Mouse (Mus musculus): ENCODE measurements around the gene Yeats2. TPM values are rescaled to one million over a fixed set of nuclear protein-coding genes. Genes with fewer than 3 reads are reported as not detected.
"Not testable (repeated sequence)": the region's sequence is repeated elsewhere in the genome, so short reads cannot be mapped to it uniquely, and the experiment has no call there.

Gene Yeats2
- polyA plus RNA-seq, 1 experiment = not detected

DNA sequence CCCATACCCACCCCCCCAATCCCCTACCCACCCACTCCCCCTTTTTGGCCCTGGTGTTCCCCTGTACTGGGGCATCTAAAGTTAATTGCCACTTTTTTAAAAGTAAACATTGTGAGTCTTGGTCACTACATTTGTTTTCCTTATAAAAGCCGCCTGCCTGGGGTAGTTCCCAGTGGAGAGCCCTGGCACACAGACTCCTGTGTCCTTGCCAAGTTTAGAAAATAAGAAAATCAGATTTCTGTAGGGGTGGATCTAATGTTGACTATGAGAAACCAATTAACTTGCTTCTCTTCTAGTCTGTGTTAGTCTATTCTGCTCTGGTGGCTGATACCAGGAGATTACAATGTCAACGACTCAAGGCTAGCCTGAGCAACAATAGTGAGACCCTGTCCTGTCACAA, 28.2 kb upstream of the Yeats2 start:
- H3K4me3 ChIP-seq (ENCODE audit: insufficient read depth, low read depth, low read length) = no peak overlapping the region
- no peaks in the 10 kb centered on the region for H3K4me1 ChIP-seq (ENCODE audit: control insufficient read depth, insufficient read depth, low read length)
- H3K27ac ChIP-seq (ENCODE audit: insufficient read depth, low read depth, low read length) = no peak overlapping the region
- 30% methylated on average over 2 of the region's 2 CpGs for WGBS
- TF ChIP-seq CTCF (IDR thresholded peaks at IDR 0.05; ENCODE audit: insufficient read depth, low read depth, low read length) = no peak
- no peak for TF ChIP-seq POLR2A (IDR thresholded peaks at IDR 0.05; ENCODE audit: insufficient read depth, low read depth, low read length)

DNA sequence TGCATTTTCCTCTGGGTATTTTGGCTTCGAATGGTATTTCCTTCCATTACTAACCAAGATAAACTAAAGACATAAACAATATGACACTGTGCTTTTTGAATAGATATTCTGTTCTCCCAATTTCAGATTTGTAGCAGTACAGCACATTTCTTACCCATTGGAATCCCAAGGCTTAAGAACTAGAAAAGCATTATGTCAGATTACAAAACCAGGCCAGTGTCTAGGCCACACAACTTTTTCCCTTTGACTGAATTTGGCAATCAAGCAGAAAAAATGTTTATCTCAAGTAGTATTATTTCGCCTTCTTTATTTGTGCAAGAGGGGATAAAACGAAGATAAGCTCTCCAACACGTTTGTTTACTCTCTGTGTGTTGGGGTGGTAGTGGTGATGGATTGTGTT, 24.8 kb upstream of the Yeats2 start:
- 61% methylated on average over 4 of the region's 4 CpGs for WGBS
- Histone ChIP-seq H3K4me3 (ENCODE audit: insufficient read depth, low read depth, low read length) (no peak overlapping the region), H3K4me1 (ENCODE audit: control insufficient read depth, insufficient read depth, low read length) (peaks cover 3% of the 10 kb centered on the region; the same call in 1 of the 2 replicates), H3K27ac (ENCODE audit: insufficient read depth, low read depth, low read length) (no peak overlapping the region)
- TF ChIP-seq CTCF (IDR thresholded peaks at IDR 0.05; ENCODE audit: insufficient read depth, low read depth, low read length) (no peak), POLR2A (IDR thresholded peaks at IDR 0.05; ENCODE audit: insufficient read depth, low read depth, low read length) (no peak)

- 89% methylated on average over 10 of the region's 10 CpGs for WGBS
Observed at GRCm38 (mm10) chr16:20126319-20126883, 14.5 kb upstream of the Yeats2 start.

GRCm38 (mm10) chr16:20130397-20130796, 10.5 kb upstream of the Yeats2 start:
- no peak for TF ChIP-seq CTCF (IDR thresholded peaks at IDR 0.05; ENCODE audit: insufficient read depth, low read depth, low read length)
- TF ChIP-seq POLR2A (IDR thresholded peaks at IDR 0.05; ENCODE audit: insufficient read depth, low read depth, low read length) = no peak
- H3K4me3 ChIP-seq (ENCODE audit: insufficient read depth, low read depth, low read length) = no peak overlapping the region
- no peaks in the 10 kb centered on the region for H3K4me1 ChIP-seq (ENCODE audit: control insufficient read depth, insufficient read depth, low read length)
- WGBS = 24% methylated on average over 2 of the region's 2 CpGs
- H3K27ac ChIP-seq (ENCODE audit: insufficient read depth, low read depth, low read length) = no peak overlapping the region

More at GRCm38 (mm10) chr16:20126319-20126883, 14.5 kb upstream of the Yeats2 start:
- not testable (repeated sequence) for H3K27ac ChIP-seq (ENCODE audit: insufficient read depth, low read depth, low read length); H3K4me1 ChIP-seq (ENCODE audit: control insufficient read depth, insufficient read depth, low read length); H3K4me3 ChIP-seq (ENCODE audit: insufficient read depth, low read depth, low read length)

DNA sequence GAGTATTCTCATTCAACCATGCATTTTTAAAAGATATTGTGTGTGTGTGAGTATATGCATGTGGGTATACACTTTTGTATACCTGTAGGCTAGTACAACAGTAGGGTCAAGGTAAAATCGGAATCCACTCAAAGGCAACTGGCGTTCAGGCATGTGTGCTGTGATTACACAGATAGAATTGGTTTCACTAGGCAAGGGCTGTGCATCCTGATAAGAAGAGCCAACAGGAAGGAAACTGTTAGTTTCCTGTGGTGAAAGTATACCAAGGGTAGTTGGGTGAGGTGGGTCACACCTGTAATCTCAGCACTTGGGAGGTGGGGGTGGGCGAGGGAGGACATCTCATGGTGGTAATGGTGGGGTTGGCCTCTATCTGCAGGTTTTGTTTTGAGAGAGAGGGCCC, 3.7 kb downstream of the Yeats2 start:
- Histone ChIP-seq H3K4me3 (ENCODE audit: insufficient read depth, low read depth, low read length) (no peak overlapping the region), H3K27ac (ENCODE audit: insufficient read depth, low read depth, low read length) (no peak overlapping the region), H3K4me1 (ENCODE audit: control insufficient read depth, insufficient read depth, low read length) (peaks cover 2% of the 10 kb centered on the region; the same call in 1 of the 2 replicates)
- WGBS = 95% methylated on average over 3 of the region's 3 CpGs
- TF ChIP-seq CTCF (IDR thresholded peaks at IDR 0.05; ENCODE audit: insufficient read depth, low read depth, low read length) (no peak), POLR2A (IDR thresholded peaks at IDR 0.05; ENCODE audit: insufficient read depth, low read depth, low read length) (no peak)

DNA sequence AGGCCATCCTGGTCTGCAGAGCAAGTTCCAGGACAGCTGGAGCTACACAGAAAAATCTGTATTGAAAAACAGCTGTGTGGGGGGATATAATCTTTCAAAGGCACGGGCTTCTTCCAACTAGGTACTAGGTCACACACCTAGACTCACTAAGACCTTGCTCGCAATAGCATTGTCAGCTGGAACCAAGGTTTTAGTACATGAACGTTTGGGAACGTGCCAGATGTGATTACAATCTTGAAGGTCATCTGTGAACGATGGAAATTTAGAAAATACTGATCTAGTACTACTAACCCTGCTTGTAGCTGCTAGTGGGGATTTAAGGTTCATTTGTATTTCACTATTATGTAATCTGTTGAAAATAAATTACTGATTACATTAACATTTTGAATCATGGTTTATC, 11.1 kb downstream of the Yeats2 start:
- H3K4me1 ChIP-seq (ENCODE audit: control insufficient read depth, insufficient read depth, low read length) = 0 out of 2 replicates have a peak, but pooled peaks cover 2% of the 10 kb centered on the region
- WGBS = 68% methylated on average over 5 of the region's 5 CpGs
- TF ChIP-seq POLR2A (IDR thresholded peaks at IDR 0.05; ENCODE audit: insufficient read depth, low read depth, low read length) = no peak
- TF ChIP-seq CTCF (IDR thresholded peaks at IDR 0.05; ENCODE audit: insufficient read depth, low read depth, low read length) = no peak
- no peak overlapping the region for H3K4me3 ChIP-seq (ENCODE audit: insufficient read depth, low read depth, low read length)
- no peak overlapping the region for H3K27ac ChIP-seq (ENCODE audit: insufficient read depth, low read depth, low read length)

GRCm38 (mm10) chr16:20153742-20154141, 12.9 kb downstream of the Yeats2 start:
- Histone ChIP-seq H3K4me1 (ENCODE audit: control insufficient read depth, insufficient read depth, low read length) (0 out of 2 replicates have a peak, but pooled peaks cover 2% of the 10 kb centered on the region), H3K4me3 (ENCODE audit: insufficient read depth, low read depth, low read length) (no peak overlapping the region), H3K27ac (ENCODE audit: insufficient read depth, low read depth, low read length) (no peak overlapping the region)
- no peak for TF ChIP-seq CTCF (IDR thresholded peaks at IDR 0.05; ENCODE audit: insufficient read depth, low read depth, low read length)
- no peak for TF ChIP-seq POLR2A (IDR thresholded peaks at IDR 0.05; ENCODE audit: insufficient read depth, low read depth, low read length)
- WGBS = 71% methylated on average over 3 of the region's 3 CpGs

DNA sequence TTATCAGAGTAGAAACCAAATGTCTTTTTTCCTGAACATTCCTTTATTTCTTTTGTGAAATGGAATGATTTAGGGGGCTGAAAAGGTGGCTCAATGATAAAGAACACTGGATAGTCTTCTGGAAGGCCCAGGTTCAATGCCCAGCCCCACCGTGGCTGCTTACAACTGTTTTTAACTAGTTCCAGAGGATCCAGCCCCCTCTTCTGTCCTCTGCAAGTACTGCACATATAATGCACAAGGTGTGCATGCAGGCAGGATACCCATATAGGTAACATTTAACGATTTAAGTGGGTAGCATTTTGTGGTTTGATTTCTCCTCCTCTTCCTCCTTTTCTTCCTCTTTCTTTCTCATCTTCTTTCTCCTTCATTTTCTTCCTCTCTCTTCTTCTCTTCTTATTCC, 19.3 kb downstream of the Yeats2 start:
- Histone ChIP-seq H3K4me3 (ENCODE audit: insufficient read depth, low read depth, low read length) (no peak overlapping the region), H3K27ac (ENCODE audit: insufficient read depth, low read depth, low read length) (no peak overlapping the region), H3K4me1 (ENCODE audit: control insufficient read depth, insufficient read depth, low read length) (no peaks in the 10 kb centered on the region)
- TF ChIP-seq CTCF (IDR thresholded peaks at IDR 0.05; ENCODE audit: insufficient read depth, low read depth, low read length) (no peak), POLR2A (IDR thresholded peaks at IDR 0.05; ENCODE audit: insufficient read depth, low read depth, low read length) (no peak)
- WGBS = 79% methylated on average over 2 of the region's 2 CpGs

- 42% methylated on average over 3 of the region's 3 CpGs for WGBS
- Histone ChIP-seq H3K4me1 (ENCODE audit: control insufficient read depth, insufficient read depth, low read length) (no peaks in the 10 kb centered on the region), H3K27ac (ENCODE audit: insufficient read depth, low read depth, low read length) (no peak overlapping the region), H3K4me3 (ENCODE audit: insufficient read depth, low read depth, low read length) (no peak overlapping the region)
- TF ChIP-seq POLR2A (IDR thresholded peaks at IDR 0.05; ENCODE audit: insufficient read depth, low read depth, low read length) (no peak), CTCF (IDR thresholded peaks at IDR 0.05; ENCODE audit: insufficient read depth, low read depth, low read length) (no peak)
Observed at GRCm38 (mm10) chr16:20169071-20169470, 28.2 kb downstream of the Yeats2 start.
